Mouse (Mus musculus) heart, adult 11 months (tissue): ENCODE measurements at regions not wholly inside any gene's neighbourhood (a gene's known extent, or its start where the extent isn't known, plus 50 kb on each side); places are given as distances from the start of the nearest gene placed in this dataset.

Experiments
- DNase-seq: peaks from one replicate; pipeline ENCODE4 v3.0.0; 2022

- DNase-seq = peak; percentile 11
Observed at GRCm38 (mm10) chr5:101294031-101294430, 370.8 kb downstream of the Nkx6-1 start.

DNA sequence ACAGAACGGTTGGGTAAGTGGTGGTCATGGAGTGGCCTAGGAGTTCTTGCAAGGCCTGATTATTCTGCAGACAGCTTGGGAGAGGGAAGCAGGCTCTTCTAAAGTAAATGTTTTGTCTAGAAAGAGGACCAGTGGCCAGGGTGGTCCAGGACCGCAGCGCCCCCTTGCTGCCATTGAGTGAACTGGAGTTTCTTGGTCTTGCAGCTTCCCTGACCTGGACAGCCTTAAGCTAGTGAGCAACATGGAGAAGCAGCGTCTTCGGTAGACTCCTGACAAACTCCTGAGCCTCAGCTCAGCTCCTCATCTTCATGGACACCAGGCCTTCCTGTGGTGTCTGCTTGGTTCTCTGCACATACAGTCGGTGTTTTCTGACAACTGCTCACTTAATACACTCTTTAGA lies 376.4 kb downstream of the Nkx6-1 start:
- peak; percentile 73 for DNase-seq

DNA sequence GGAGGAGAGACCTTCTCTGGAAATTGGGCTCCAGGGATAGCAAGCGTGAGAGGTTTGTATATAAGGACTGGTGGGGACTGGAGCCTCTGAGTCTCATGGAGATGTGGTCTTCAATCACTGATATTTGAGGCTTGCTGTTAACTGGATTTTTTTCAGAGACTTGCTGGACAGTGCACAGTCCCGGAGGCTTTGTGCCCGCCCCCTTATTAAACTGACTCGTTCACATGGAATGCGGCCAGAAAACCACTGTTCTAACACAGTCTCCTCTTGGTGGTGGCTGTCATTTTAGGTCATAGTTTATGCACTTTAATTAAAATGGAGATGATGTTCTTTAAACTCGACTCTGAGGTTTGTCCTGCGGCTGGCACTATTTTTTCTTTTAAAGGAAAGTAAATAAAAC lies 378.9 kb downstream of the Nkx6-1 start:
- peak; percentile 64 for DNase-seq

- DNase-seq = peak; percentile 9
Observed at GRCm38 (mm10) chr5:101250474-101250873, 405.0 kb downstream of the Gpat3 start.

DNA sequence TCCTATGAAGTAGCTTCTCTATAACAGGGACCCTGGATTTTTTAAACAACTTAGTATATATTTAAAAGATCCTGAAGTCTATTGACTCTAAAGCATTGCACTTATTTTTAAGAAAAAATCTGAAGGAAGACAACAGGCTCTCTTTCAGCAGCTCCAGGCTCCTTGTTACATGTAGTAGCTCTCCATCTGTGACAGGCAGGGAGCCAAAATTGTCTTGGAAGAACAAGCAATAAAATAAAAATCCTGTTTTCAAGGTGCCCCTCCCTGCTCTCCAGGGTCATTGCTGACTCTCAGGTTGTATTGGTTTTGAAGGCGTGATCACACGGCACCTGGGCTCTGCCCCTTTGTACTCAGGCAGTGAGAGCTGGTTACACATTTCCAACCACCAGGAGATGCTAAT lies 397.1 kb downstream of the Gpat3 start:
- DNase-seq = no peak

GRCm38 (mm10) chr5:101239298-101240118 lies 394.0 kb downstream of the Gpat3 start:
- no peak for DNase-seq

DNA sequence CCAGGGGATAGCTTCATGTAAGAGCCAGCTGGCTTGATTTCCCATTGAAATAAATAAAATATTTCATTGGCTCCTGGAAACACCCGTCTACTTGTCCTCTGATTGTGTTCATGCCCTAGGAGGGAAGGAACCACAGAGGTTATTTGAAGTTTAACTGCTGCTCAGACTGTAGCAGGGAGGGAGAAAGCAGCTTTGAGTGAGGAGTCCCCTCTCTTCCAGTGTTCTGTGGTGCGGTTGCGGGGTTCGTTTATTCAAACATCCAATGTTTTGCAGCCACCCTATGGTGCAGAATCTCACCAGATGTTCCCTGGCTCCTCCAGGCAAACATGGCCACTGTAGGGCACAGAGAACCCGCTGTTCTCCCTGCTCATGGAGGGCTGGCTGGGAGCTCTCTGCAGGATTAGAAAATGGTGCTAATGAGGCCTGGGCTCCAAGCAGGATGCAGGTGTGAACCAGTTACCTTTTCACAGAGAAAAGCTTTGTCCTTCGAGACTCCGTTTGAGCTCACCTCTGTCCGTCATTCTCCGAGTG lies 390.7 kb downstream of the Gpat3 start:
- no peak for DNase-seq

DNA sequence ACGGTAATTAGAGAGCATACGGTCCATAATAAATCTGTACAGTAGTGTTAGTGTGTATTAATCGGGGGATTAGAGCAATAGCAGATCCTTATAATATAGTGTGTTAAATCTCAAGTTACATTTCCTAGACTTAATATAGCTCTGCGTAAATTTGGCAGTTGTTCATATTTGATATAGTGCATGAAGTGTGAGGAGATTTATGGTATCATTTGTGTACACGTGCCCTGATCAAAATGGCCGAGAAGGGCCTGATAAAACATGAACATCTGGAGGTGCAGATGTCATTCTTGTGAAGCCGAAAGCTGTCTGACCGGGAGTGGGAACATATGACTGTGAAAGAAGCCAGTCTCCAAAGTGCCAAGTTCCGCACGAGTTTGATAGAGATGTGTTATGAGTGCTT lies 376.9 kb downstream of the Gpat3 start:
- peak; percentile 74 for DNase-seq

GRCm38 (mm10) chr5:101218082-101218481 lies 372.6 kb downstream of the Gpat3 start:
- no peak for DNase-seq

GRCm38 (mm10) chr5:101216837-101217571 lies 371.5 kb downstream of the Gpat3 start:
- peak; percentile 59 for DNase-seq

DNA sequence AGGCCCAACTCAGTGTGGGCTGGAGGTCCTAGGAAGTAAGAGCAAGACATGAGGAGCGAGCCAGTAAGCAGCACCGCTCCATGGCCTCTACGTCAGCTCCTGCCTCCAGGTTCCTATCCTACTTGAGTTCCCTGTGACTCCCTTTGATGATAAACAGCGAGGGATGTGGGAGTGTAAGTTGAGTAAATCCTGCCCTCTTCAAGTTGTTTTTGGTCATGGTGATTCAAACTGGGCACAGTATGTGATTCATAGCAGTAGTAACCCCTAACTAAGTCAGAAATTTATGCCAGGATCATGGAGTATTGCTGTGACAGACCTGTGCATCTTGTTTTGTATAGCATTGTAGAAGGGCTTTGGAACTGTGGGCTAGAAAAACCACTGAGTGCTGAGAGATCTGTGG lies 366.5 kb downstream of the Gpat3 start:
- peak; percentile 69 for DNase-seq

GRCm38 (mm10) chr5:101208150-101208549 lies 362.6 kb downstream of the Gpat3 start:
- DNase-seq = peak; percentile 59

DNA sequence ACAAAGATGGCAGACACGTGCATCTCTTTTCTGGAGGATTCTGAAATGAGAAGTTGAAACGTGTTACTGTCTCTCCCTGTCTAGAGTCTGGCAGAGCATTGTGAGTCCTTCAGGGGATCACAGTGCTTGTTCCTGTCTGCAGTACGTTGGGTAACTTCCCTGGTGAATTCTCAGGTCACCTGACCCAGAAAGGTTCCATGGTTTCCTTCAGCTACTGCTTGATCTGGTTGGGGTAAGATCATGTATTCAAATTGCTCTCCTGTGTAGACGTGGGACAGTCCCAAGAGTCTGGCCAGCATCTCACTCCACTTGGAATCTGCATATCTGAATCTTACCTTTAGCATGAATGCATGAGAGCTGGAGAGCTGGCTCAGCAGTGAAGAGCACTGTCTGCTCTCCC lies 350.0 kb downstream of the Gpat3 start:
- peak; percentile 12 for DNase-seq

GRCm38 (mm10) chr5:101190976-101191375 lies 345.5 kb downstream of the Gpat3 start:
- DNase-seq = peak; percentile 8

DNA sequence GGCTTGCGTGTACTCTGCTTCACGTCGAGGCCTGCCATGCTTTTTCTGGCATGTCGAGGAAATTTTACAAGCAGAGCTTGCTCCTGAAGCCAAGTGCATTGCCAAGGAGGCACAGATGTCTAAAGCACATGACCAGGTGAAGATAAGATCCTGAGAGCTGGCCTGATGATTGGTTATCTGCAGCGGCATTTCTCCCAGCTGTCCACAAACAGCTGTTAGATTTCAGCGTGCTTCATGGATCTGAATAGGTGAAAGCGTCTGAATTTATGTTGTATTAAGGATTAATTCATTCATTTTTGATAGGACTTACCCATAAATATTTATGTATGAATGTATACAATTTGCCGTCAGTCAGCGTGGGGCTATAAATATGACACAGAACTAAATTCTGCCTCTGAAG lies 327.7 kb downstream of the Gpat3 start:
- DNase-seq = no peak

DNA sequence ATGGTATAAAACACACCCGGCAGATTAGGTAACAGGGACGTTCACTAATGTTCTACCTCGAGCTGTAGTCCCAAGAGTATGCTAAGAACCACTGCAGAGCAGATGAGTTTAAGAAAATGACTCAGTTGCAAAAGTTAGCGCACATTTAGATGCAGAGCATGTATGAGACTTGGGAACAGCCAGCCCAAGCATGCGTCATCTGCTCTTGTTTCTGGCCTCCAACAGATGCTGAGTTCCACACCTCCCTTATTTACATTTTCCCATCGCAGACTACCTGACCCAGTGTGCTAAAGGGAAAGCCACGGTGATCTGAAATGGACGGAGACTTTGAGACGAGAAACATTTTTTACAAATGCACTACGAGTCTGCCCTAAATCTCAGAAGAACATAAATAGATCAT lies 327.3 kb downstream of the Gpat3 start:
- peak; percentile 68 for DNase-seq

DNA sequence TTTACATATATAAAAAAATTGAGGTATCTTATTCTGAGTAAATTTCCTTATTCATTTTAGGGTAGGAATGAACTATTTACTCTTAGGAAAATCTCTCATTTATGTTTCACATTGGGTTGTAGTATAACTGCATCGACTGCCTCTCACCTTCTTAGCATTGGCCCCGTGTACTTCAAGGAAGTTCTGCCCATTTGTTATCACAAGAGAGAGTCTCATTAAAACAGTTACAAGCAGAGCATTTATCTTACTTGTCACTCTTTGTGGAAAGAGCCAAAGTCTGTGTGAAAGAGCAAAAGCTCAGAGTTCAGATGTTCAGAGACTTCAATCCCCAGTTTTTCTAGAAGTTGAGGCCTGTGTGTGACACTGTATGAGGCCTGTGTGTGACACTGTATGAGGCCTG lies 323.6 kb downstream of the Gpat3 start:
- peak; percentile 3 for DNase-seq

DNA sequence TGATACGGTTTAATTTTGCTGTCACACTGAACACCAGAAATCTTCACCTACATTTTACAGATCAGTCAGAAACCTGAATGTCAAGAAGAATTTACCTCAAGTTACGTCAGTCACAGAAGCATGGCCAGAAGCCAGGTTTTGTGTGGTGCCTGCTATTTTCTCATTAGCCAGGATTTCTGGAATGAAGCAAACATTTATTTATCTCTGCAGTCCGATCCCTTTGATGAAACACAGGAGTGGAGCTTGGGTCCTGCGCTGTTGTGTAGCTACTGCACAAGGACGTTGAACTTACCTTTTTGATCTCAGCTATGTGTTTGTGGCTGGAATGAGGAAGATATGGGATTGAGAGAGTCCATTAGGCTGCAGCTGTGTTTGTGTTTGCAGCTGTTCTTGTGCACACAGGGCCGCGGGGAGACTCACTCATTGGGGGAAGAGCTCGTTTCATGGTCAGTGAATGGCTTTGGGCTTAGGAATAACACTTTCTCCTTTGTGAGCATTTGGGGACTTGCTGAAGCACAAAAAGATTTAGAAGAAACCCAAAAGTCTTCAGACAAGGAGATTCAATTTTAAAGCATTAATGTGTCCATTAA lies 318.2 kb downstream of the Gpat3 start:
- DNase-seq = peak; percentile 70

DNA sequence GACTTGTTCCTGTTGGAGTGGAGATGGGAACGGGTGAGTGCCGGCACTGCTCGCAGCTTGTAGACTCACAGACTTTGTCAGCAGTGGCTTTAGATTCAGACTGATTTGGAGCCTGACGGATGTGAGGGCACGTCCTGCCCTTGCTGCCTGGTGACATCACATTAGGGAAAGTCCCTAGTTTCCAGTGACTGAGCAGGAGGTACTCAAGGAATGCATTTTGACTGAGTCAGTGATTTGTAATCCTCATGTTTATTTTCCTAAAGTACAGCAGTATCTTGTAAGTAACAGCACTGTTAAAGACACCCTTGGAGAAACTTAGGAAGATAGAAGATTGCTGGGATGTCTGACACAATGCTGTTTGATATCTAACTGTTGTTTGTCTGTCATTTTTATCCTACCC lies 317.6 kb downstream of the Gpat3 start:
- DNase-seq = peak; percentile 37

GRCm38 (mm10) chr5:101157416-101157815 lies 311.9 kb downstream of the Gpat3 start:
- peak; percentile 21 for DNase-seq

GRCm38 (mm10) chr5:101146345-101146744 lies 300.8 kb downstream of the Gpat3 start:
- DNase-seq = peak; percentile 39

DNA sequence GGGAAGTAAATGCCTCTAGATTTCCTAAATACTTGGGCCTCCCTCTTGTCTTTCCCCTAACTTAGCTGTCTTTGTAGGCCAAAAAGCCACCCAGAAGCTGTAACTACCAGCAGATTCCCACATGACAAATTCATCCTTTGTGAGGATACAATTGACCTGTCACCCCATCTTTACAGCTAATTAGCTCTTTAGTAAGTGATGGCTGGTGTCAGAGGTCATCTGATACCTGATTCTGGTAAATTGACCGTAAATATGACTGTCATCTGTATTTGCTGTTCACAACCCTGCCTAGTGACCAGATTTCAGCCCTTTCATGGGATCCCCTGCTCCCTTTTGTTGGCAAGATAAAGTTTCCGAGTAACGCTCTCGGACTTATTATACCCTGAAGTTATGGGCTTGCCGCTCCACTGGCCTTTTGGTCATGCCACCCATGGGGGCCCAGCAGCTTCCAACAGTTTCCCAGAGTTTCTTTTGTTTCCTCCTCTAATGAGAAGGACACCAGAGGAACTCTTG lies 279.5 kb downstream of the Gpat3 start:
- DNase-seq = no peak

DNA sequence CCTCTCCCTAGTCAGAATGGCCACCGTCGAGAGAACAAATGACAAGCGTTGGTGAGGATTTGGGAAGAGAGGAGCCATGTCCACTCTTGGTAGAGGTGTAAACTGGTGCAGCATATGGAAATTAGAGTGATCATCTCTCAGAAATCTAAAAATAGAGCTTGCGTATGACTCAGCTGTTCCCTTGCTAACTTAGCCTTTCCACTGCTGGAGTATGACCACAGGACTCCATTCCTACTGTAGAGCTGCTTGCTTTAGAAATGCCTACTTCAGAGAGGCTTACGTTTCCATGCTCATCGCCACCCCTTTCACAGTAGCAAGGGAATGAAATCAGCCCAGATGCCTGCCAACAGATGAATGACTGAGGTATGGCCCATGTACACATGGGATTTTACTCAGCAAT lies 277.4 kb downstream of the Gpat3 start:
- no peak for DNase-seq
